Mouse (Mus musculus): ENCODE measurements at regions not wholly inside any gene's neighbourhood (a gene's known extent, or its start where the extent isn't known, plus 50 kb on each side); places are given as distances from the start of the nearest gene placed in this dataset.

- no peak for TF ChIP-seq CTCF (IDR thresholded peaks at IDR 0.05)
- no peak overlapping the region for H3K4me3 ChIP-seq (ENCODE audit: low read depth, low read length)
- H3K4me1 ChIP-seq (ENCODE audit: insufficient read depth, low read length), result no peaks in the 10 kb centered on the region
- ATAC-seq (ENCODE audit: low FRiP score) (no peak), DNase-seq (ENCODE audit: low spot score) (no peak)
- H3K4me2 ChIP-seq (ENCODE audit: low read depth, low read length, poor library complexity, severe bottlenecking), result no peak overlapping the region
- WGBS, result 79% methylated on average over 2 of the region's 2 CpGs
- H3K9me3 ChIP-seq (ENCODE audit: low read length), result no peaks in the 10 kb centered on the region
- no peak overlapping the region for H3K27ac ChIP-seq (ENCODE audit: low read depth, low read length)
- H3K9ac ChIP-seq (replicated peaks; ENCODE audit: low read length, poor library complexity, severe bottlenecking), result no peak overlapping the region
- H3K27me3 ChIP-seq (ENCODE audit: insufficient read depth, low read length), result no peaks in the 10 kb centered on the region
- no peaks in the 10 kb centered on the region for H3K36me3 ChIP-seq (ENCODE audit: insufficient read depth, low read length)
Measured at GRCm38 (mm10) chr3:6532366-6532765, 87.9 kb downstream of the 1700008P02Rik start.

DNA sequence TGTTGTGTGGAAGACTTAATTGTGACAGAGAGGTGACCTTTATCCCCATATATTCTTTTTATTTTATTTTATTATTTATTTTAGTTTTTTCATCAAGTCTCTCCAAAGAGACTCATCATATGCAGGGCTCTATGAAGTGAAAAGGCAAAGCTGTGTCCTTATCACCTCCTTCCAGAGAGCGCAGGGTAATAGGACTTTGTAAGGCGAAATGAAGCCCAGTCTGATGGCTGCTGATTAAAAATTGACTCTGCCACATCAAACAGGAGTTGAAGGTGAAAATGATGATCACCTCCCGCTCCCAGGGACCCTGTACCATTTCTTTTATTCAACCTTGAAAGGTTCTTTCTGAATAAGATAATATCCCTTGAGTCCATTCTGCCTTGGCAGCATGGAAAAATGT, 94.3 kb downstream of the 1700008P02Rik start:
- no peaks in the 10 kb centered on the region for H3K27me3 ChIP-seq (ENCODE audit: insufficient read depth, low read length)
- no peak for TF ChIP-seq CTCF (IDR thresholded peaks at IDR 0.05)
- DNase-seq (ENCODE audit: low spot score) (no peak), ATAC-seq (ENCODE audit: low FRiP score) (no peak)
- 57% methylated on average over 3 of the region's 3 CpGs for WGBS
- no peaks in the 10 kb centered on the region for H3K36me3 ChIP-seq (ENCODE audit: insufficient read depth, low read length)
- no peak overlapping the region for H3K4me2 ChIP-seq (ENCODE audit: low read depth, low read length, poor library complexity, severe bottlenecking)
- H3K9me3 ChIP-seq (ENCODE audit: low read length), result no peaks in the 10 kb centered on the region
- H3K4me3 ChIP-seq (ENCODE audit: low read depth, low read length), result no peak overlapping the region
- H3K9ac ChIP-seq (replicated peaks; ENCODE audit: low read length, poor library complexity, severe bottlenecking), result no peak overlapping the region
- no peaks in the 10 kb centered on the region for H3K4me1 ChIP-seq (ENCODE audit: insufficient read depth, low read length)
- H3K27ac ChIP-seq (ENCODE audit: low read depth, low read length), result no peak overlapping the region

- no peak overlapping the region for H3K4me2 ChIP-seq (ENCODE audit: low read depth, low read length, poor library complexity, severe bottlenecking)
- WGBS, result 63% methylated on average over 1 of the region's 1 CpGs
- DNase-seq (ENCODE audit: low spot score), result no peak
- peak; percentile 58; the same call in 1 of the 2 replicates for ATAC-seq (ENCODE audit: low FRiP score)
- no peak for TF ChIP-seq CTCF (IDR thresholded peaks at IDR 0.05)
- no peak overlapping the region for H3K27ac ChIP-seq (ENCODE audit: low read depth, low read length)
- no peaks in the 10 kb centered on the region for H3K36me3 ChIP-seq (ENCODE audit: insufficient read depth, low read length)
- H3K27me3 ChIP-seq (ENCODE audit: insufficient read depth, low read length), result no peaks in the 10 kb centered on the region
- H3K4me3 ChIP-seq (ENCODE audit: low read depth, low read length), result no peak overlapping the region
- H3K4me1 ChIP-seq (ENCODE audit: insufficient read depth, low read length), result no peaks in the 10 kb centered on the region
- H3K9me3 ChIP-seq (ENCODE audit: low read length), result no peaks in the 10 kb centered on the region
- no peak overlapping the region for H3K9ac ChIP-seq (replicated peaks; ENCODE audit: low read length, poor library complexity, severe bottlenecking)
Measured at GRCm38 (mm10) chr3:6525173-6525572, 95.1 kb downstream of the 1700008P02Rik start.

DNA sequence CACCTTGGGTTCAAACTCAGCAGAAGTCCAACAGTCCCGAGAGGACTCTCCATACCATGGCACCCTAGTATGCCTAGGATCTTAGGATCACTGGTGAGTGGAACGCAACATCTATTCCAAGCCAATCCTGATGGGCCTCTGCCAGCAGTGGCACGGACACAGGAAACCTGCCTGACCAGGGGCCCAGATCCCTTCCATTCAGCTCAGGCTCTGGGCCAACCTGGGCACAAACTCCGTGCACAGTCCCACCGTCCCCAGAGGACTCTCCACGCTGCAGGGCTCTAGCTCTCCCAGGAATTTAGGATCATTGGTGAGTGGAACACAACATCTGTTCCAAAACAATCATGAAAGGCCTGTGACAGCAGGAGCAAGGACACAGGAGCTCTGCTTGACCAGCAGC, 108.9 kb downstream of the 1700008P02Rik start:
- no peak for ATAC-seq (ENCODE audit: low FRiP score)
- H3K9me3 ChIP-seq (ENCODE audit: low read length), result no peaks in the 10 kb centered on the region
- H3K4me3 ChIP-seq (ENCODE audit: low read depth, low read length), result no peak overlapping the region
- no peak overlapping the region for H3K4me2 ChIP-seq (ENCODE audit: low read depth, low read length, poor library complexity, severe bottlenecking)
- no peak for TF ChIP-seq CTCF (IDR thresholded peaks at IDR 0.05)
- DNase-seq (ENCODE audit: low spot score), result no peak
- no peaks in the 10 kb centered on the region for H3K27me3 ChIP-seq (ENCODE audit: insufficient read depth, low read length)
- no peaks in the 10 kb centered on the region for H3K4me1 ChIP-seq (ENCODE audit: insufficient read depth, low read length)
- H3K36me3 ChIP-seq (ENCODE audit: insufficient read depth, low read length), result no peaks in the 10 kb centered on the region
- H3K27ac ChIP-seq (ENCODE audit: low read depth, low read length), result no peak overlapping the region
- WGBS, result 86% methylated on average over 6 of the region's 6 CpGs
- H3K9ac ChIP-seq (replicated peaks; ENCODE audit: low read length, poor library complexity, severe bottlenecking), result no peak overlapping the region

- no peaks in the 10 kb centered on the region for H3K36me3 ChIP-seq (ENCODE audit: insufficient read depth, low read length)
- WGBS, result 90% methylated on average over 1 of the region's 1 CpGs
- no peak for TF ChIP-seq CTCF (IDR thresholded peaks at IDR 0.05)
- H3K4me2 ChIP-seq (ENCODE audit: low read depth, low read length, poor library complexity, severe bottlenecking), result no peak overlapping the region
- ATAC-seq (ENCODE audit: low FRiP score), result no peak
- no peak for DNase-seq (ENCODE audit: low spot score)
- no peaks in the 10 kb centered on the region for H3K4me1 ChIP-seq (ENCODE audit: insufficient read depth, low read length)
- H3K9ac ChIP-seq (replicated peaks; ENCODE audit: low read length, poor library complexity, severe bottlenecking), result no peak overlapping the region
- no peak overlapping the region for H3K4me3 ChIP-seq (ENCODE audit: low read depth, low read length)
- H3K27ac ChIP-seq (ENCODE audit: low read depth, low read length), result no peak overlapping the region
- H3K27me3 ChIP-seq (ENCODE audit: insufficient read depth, low read length), result no peaks in the 10 kb centered on the region
- H3K9me3 ChIP-seq (ENCODE audit: low read length), result no peaks in the 10 kb centered on the region
Measured at GRCm38 (mm10) chr3:6504136-6504535, 116.1 kb downstream of the 1700008P02Rik start.

DNA sequence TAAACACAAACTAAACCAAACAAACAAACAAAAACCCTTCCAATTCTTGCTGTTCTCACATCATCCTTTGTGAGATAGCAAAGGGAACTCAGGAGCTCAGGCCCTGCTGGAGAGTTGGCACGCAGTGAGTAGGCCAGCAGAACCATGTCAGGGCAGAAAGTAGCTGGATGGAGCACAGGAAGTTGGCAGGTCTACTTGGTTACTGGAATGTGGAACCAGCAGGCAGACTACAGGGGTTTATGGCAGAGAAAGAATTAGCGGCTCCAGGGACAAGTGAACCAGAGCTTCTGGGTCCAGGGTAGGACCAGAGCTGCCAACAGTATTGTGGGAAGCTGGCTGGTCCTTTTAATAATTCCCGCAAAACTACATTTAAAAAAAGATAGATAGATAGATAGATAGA, 136.2 kb downstream of the 1700008P02Rik start:
- no peak for TF ChIP-seq CTCF (IDR thresholded peaks at IDR 0.05)
- no peaks in the 10 kb centered on the region for H3K36me3 ChIP-seq (ENCODE audit: insufficient read depth, low read length)
- H3K27me3 ChIP-seq (ENCODE audit: insufficient read depth, low read length), result no peaks in the 10 kb centered on the region
- H3K4me1 ChIP-seq (ENCODE audit: insufficient read depth, low read length), result no peaks in the 10 kb centered on the region
- H3K27ac ChIP-seq (ENCODE audit: low read depth, low read length), result no peak overlapping the region
- WGBS, result 85% methylated on average over 3 of the region's 3 CpGs
- ATAC-seq (ENCODE audit: low FRiP score) (no peak), DNase-seq (ENCODE audit: low spot score) (peak; percentile 6)
- H3K9me3 ChIP-seq (ENCODE audit: low read length), result no peaks in the 10 kb centered on the region
- no peak overlapping the region for H3K4me2 ChIP-seq (ENCODE audit: low read depth, low read length, poor library complexity, severe bottlenecking)
- H3K4me3 ChIP-seq (ENCODE audit: low read depth, low read length), result no peak overlapping the region
- no peak overlapping the region for H3K9ac ChIP-seq (replicated peaks; ENCODE audit: low read length, poor library complexity, severe bottlenecking)

Data from midbrain, postnatal 0 days (tissue).